Mouse (Mus musculus) cerebellum, adult 2 months (tissue): ENCODE measurements at regions not wholly inside any gene's neighbourhood (a gene's known extent, or its start where the extent isn't known, plus 50 kb on each side); places are given as distances from the start of the nearest gene placed in this dataset.

Source experiments
- DNase-seq, 2 experiments: peaks; one replicate each; pipeline ENCODE4 v3.0.0; 2021
- H3K27ac ChIP-seq: fragments of 200-500 bp; 2 replicates; pipeline ENCODE4 v1.5.1; 2012; ENCODE audit warnings: low read length, control low read depth, inconsistent platforms; ENCODE audit not compliant: insufficient read depth
- H3K27me3 ChIP-seq: fragments of 200-500 bp; 2 replicates; pipeline ENCODE4 v1.6.1; 2012; ENCODE audit warnings: inconsistent platforms, mild to moderate bottlenecking, low read length, moderate library complexity; ENCODE audit not compliant: control insufficient read depth, insufficient read depth
- H3K4me1 ChIP-seq: fragments of 200-500 bp; 2 replicates; pipeline ENCODE4 v1.6.1; 2011; ENCODE audit warnings: low read length; ENCODE audit not compliant: control insufficient read depth, insufficient read depth
- H3K4me3 ChIP-seq: fragments of 200-500 bp; replicated peaks from 2 replicates; pipeline ENCODE3; 2011; ENCODE audit warnings: mild to moderate bottlenecking, low read depth, low read length, control low read depth; ENCODE audit not compliant: insufficient read depth
- CTCF ChIP-seq: fragments of 200-500 bp; IDR thresholded peaks from 2 replicates; pipeline ENCODE4 v1.5.1; 2011; ENCODE audit warnings: low read depth, mild to moderate bottlenecking, control low read depth, low read length, moderate library complexity, borderline replicate concordance; ENCODE audit not compliant: insufficient read depth
- POLR2A ChIP-seq: fragments of 200-500 bp; IDR thresholded peaks from 2 replicates; pipeline ENCODE4 v1.6.1; 2011; ENCODE audit warnings: low read length, control low read depth, borderline replicate concordance; ENCODE audit not compliant: insufficient read depth
- WGBS: fragments of 180-500 bp; shearing (Covaris S2); methylation state at CpG from one replicate; pipeline ENCODE4 v1.1.7; 2018; 5-methylcytosine and 5-hydroxymethylcytosine counted together

- TF ChIP-seq POLR2A (no peak), CTCF (no peak)
- Histone ChIP-seq H3K4me1 (no peaks in the 10 kb centered on the region), H3K27me3 (no peaks in the 10 kb centered on the region), H3K27ac (no peak overlapping the region), H3K4me3 (no peak overlapping the region)
- no peak for DNase-seq
- 45% methylated on average over 5 of the region's 5 CpGs for WGBS
These were observed 50.8 kb upstream of the C2cd4b start for GRCm38 (mm10) chr9:67708246-67708960.
